Mouse (Mus musculus): ENCODE measurements around the gene Tmtc2. TPM values are rescaled to one million over a fixed set of nuclear protein-coding genes. Genes with fewer than 3 reads are reported as not detected.
A peak's percentile ranks its signal among the peaks of the same experiment; 100 is the strongest.

The Tmtc2 gene
- polyA plus RNA-seq, 1 experiment from 2014 or later = 6.2 TPM

DNA sequence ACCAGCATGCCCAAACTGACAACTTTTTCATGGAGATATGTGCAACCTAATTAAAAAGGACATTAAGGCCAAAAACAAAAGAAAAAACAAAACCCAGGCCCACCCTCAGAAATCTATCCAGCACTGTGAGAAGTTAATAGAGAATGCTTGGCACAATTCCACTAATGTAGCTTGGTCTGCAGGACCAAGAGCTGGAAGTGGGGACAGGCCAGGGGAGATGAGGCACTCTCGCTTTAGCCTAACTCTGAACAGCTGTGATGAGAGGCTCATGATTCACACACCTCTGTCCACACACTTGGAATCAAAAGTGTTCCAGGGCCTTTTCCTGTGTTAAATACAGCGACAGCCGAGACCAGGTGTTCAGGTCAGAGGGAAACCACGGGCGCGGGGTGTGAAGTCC lies 79.0 kb downstream of the Tmtc2 start:
- Histone ChIP-seq H3K36me3 (ENCODE audit: control insufficient read depth, insufficient read depth, low read length) (no peaks in the 10 kb centered on the region), H3K9ac (ENCODE audit: low read length) (no peak overlapping the region), H3K9me3 (ENCODE audit: control insufficient read depth, low read length) (no peaks in the 10 kb centered on the region), H3K4me3 (ENCODE audit: low read depth, low read length) (no peak overlapping the region), H3K4me2 (ENCODE audit: low read depth) (no peak overlapping the region), H3K4me1 (ENCODE audit: control insufficient read depth, insufficient read depth, low read length) (no peaks in the 10 kb centered on the region), H3K27ac (ENCODE audit: low read depth, low read length) (no peak overlapping the region), H3K27me3 (ENCODE audit: control insufficient read depth, insufficient read depth, low read length) (no peaks in the 10 kb centered on the region)
- 82% methylated on average over 6 of the region's 6 CpGs for WGBS
- no peak for ATAC-seq (ENCODE audit: insufficient read depth, low FRiP score, low TSS enrichment)
- no peak for DNase-seq (ENCODE audit: low spot score)

- Histone ChIP-seq H3K4me2 (ENCODE audit: low read depth) (no peak overlapping the region), H3K9ac (ENCODE audit: low read length) (no peak overlapping the region), H3K36me3 (ENCODE audit: control insufficient read depth, insufficient read depth, low read length) (no peaks in the 10 kb centered on the region), H3K4me1 (ENCODE audit: control insufficient read depth, insufficient read depth, low read length) (no peaks in the 10 kb centered on the region), H3K9me3 (ENCODE audit: control insufficient read depth, low read length) (no peaks in the 10 kb centered on the region), H3K4me3 (ENCODE audit: low read depth, low read length) (no peak overlapping the region), H3K27me3 (ENCODE audit: control insufficient read depth, insufficient read depth, low read length) (no peaks in the 10 kb centered on the region), H3K27ac (ENCODE audit: low read depth, low read length) (no peak overlapping the region)
- ATAC-seq (ENCODE audit: insufficient read depth, low FRiP score, low TSS enrichment) (no peak), DNase-seq (ENCODE audit: low spot score) (no peak)
- 39% methylated on average over 4 of the region's 4 CpGs for WGBS
Measured at GRCm38 (mm10) chr10:105492485-105492884, 81.8 kb downstream of the Tmtc2 start.

DNA sequence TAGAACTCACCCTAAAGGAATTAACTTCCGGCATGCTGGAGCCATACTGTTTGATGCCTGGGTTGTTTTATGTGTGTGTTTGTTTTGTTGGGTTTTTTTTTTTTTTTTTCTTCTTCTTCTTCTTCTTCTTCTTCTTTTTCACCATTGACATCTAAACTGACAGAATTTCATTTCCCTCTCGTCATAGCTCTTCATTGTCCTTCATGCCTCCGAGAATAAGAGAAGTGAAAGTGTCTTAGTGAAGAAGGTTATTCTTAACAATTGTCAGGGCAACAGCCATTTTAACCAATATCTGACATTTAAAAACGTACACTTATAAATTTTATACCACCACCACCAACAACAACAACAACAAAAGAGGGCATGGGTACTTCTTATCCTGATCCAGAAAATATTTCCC lies 83.5 kb downstream of the Tmtc2 start:
- Histone ChIP-seq H3K4me1 (ENCODE audit: control insufficient read depth, insufficient read depth, low read length) (no peaks in the 10 kb centered on the region), H3K27ac (ENCODE audit: low read depth, low read length) (no peak overlapping the region), H3K36me3 (ENCODE audit: control insufficient read depth, insufficient read depth, low read length) (no peaks in the 10 kb centered on the region), H3K27me3 (ENCODE audit: control insufficient read depth, insufficient read depth, low read length) (no peaks in the 10 kb centered on the region), H3K9me3 (ENCODE audit: control insufficient read depth, low read length) (no peaks in the 10 kb centered on the region), H3K9ac (ENCODE audit: low read length) (no peak overlapping the region), H3K4me2 (ENCODE audit: low read depth) (no peak overlapping the region), H3K4me3 (ENCODE audit: low read depth, low read length) (no peak overlapping the region)
- DNase-seq (ENCODE audit: low spot score) (no peak), ATAC-seq (ENCODE audit: insufficient read depth, low FRiP score, low TSS enrichment) (no peak)
- 77% methylated on average over 4 of the region's 4 CpGs for WGBS

DNA sequence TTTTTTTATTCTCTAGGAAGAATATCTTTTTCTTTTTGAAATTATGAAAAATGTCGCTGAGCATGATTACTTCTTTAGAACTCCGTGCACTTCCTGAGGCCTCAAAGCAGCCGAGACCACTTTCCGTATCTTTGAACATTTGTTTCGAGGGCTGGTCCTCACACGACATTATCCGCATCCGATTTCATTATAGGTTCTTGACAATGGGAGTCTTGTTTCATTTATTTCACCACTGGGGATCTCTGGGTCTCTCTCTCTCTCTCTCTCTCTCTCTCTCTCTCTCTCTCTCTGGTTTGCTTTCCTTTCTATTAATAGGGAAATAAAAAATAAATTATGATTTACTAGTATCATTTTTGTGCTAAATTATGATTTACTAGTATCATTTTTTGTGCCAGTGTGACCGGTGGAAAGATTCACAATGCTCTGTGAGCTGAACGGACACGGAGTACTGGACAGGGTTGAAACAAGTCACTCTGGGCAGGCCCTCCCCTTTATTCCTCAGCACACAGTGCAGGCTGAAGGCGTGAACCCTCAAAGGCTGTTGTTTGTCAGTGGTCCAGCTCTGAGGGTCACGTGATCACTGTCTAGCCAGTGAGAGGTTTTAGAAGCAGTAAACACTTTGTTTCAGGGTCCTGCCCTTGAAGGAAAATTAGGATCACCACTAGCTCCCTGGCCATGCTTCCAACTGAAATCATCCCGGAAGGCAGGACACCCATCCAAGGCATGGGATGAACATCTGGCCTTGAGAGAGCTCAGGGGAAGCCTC lies 84.1 kb downstream of the Tmtc2 start:
- peak; percentile 50; the same call in 1 of the 2 replicates for ATAC-seq (ENCODE audit: insufficient read depth, low FRiP score, low TSS enrichment)
- Histone ChIP-seq H3K4me2 (ENCODE audit: low read depth) (no peak overlapping the region), H3K9ac (ENCODE audit: low read length) (no peak overlapping the region), H3K4me1 (ENCODE audit: control insufficient read depth, insufficient read depth, low read length) (no peaks in the 10 kb centered on the region), H3K36me3 (ENCODE audit: control insufficient read depth, insufficient read depth, low read length) (no peaks in the 10 kb centered on the region), H3K9me3 (ENCODE audit: control insufficient read depth, low read length) (no peaks in the 10 kb centered on the region), H3K4me3 (ENCODE audit: low read depth, low read length) (no peak overlapping the region), H3K27me3 (ENCODE audit: control insufficient read depth, insufficient read depth, low read length) (no peaks in the 10 kb centered on the region), H3K27ac (ENCODE audit: low read depth, low read length) (no peak overlapping the region)
- WGBS = 57% methylated on average over 14 of the region's 14 CpGs
- no peak for DNase-seq (ENCODE audit: low spot score)

DNA sequence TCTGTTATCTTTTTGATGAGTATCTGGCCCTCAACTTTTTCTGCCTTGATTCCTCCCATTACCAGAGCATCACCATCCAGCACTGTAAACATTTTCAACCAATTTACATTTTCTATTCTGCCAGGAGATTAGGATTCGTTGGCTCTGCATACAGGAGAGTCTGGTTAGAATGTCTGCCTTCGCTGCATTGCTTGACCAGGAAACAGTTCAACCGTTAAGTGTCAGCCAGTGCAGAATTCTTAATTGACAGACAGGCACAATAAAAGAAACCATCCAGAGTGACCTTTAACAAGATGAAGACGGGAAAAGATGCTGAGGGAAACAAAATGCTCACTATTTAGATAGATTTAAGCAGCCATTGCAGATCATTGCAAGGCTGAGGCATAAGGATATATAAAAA lies 87.3 kb downstream of the Tmtc2 start:
- Histone ChIP-seq H3K27me3 (ENCODE audit: control insufficient read depth, insufficient read depth, low read length) (no peaks in the 10 kb centered on the region), H3K4me2 (ENCODE audit: low read depth) (no peak overlapping the region), H3K36me3 (ENCODE audit: control insufficient read depth, insufficient read depth, low read length) (no peaks in the 10 kb centered on the region), H3K9ac (ENCODE audit: low read length) (no peak overlapping the region), H3K4me3 (ENCODE audit: low read depth, low read length) (no peak overlapping the region), H3K9me3 (ENCODE audit: control insufficient read depth, low read length) (no peaks in the 10 kb centered on the region), H3K27ac (ENCODE audit: low read depth, low read length) (no peak overlapping the region), H3K4me1 (ENCODE audit: control insufficient read depth, insufficient read depth, low read length) (peaks cover 5% of the 10 kb centered on the region; the same call in 1 of the 2 replicates)
- ATAC-seq (ENCODE audit: insufficient read depth, low FRiP score, low TSS enrichment) = no peak
- DNase-seq (ENCODE audit: low spot score) = no peak
- WGBS = 45% methylated on average over 4 of the region's 4 CpGs

DNA sequence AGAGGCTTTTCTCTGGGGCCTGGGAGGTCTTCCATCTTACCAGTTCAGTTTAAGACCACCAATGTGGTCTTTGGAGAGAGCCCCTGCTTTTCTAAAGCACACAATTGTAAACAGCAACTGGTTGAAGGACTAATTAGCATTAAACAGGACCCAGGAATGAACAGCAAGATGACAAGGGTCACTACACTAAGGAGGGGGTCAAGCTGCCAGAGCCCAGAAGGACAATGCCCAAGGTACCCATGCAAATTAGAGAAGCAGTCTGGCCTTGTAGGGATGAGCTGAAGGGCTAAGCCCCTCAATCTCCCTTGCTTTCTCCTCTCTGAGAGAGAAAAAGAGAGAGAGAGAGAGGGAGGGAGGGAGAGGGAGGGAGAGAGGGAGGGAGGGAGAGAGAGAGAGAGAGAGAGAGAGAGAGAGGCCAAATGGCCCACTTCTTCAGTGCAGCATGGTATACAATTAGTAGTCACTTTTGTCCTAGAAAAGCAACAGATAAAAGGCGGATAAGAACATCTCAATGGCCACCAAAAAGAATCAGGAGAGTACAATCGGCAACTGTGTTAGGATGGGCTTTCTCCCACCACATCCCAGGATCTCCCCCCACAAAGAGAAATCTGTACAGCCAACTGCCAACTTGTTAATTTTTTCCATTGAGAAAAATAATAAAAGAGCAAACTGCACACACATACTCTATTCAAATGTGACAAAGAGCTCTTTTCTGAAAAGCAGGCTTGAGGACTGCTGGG lies 89.7 kb downstream of the Tmtc2 start:
- DNase-seq (ENCODE audit: low spot score) (no peak), ATAC-seq (ENCODE audit: insufficient read depth, low FRiP score, low TSS enrichment) (peak; percentile 77)
- Histone ChIP-seq H3K4me2 (ENCODE audit: low read depth) (no peak overlapping the region), H3K9ac (ENCODE audit: low read length) (no peak overlapping the region), H3K27me3 (ENCODE audit: control insufficient read depth, insufficient read depth, low read length) (no peaks in the 10 kb centered on the region), H3K36me3 (ENCODE audit: control insufficient read depth, insufficient read depth, low read length) (no peaks in the 10 kb centered on the region), H3K9me3 (ENCODE audit: control insufficient read depth, low read length) (no peaks in the 10 kb centered on the region), H3K4me1 (ENCODE audit: control insufficient read depth, insufficient read depth, low read length) (peaks cover 5% of the 10 kb centered on the region; the same call in 1 of the 2 replicates), H3K27ac (ENCODE audit: low read depth, low read length) (no peak overlapping the region), H3K4me3 (ENCODE audit: low read depth, low read length) (no peak overlapping the region)
- 36% methylated on average over 2 of the region's 2 CpGs for WGBS

DNA sequence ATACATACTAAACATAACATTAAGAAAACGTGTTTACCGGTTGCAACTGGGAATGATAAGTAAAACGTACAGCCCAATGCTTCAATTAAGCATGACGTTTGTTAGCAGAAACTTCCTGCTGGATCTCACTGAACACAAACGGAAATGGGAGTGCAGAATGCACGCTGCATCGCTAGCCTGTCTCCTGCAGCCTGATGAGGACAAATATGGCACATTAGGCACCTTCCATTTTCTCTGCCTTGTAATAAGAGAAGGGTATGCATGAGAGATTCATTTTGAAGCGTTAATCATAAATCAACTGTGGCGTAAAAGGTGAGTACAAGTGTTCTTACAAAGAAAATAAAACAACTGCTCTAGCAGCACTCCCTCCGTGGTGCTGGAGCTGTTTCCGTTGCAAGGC lies 94.5 kb downstream of the Tmtc2 start:
- Histone ChIP-seq H3K36me3 (ENCODE audit: control insufficient read depth, insufficient read depth, low read length) (no peaks in the 10 kb centered on the region), H3K9ac (ENCODE audit: low read length) (no peak overlapping the region), H3K4me2 (ENCODE audit: low read depth) (no peak overlapping the region), H3K9me3 (ENCODE audit: control insufficient read depth, low read length) (no peaks in the 10 kb centered on the region), H3K27ac (ENCODE audit: low read depth, low read length) (no peak overlapping the region), H3K27me3 (ENCODE audit: control insufficient read depth, insufficient read depth, low read length) (no peaks in the 10 kb centered on the region), H3K4me1 (ENCODE audit: control insufficient read depth, insufficient read depth, low read length) (peaks cover 5% of the 10 kb centered on the region; the same call in 1 of the 2 replicates), H3K4me3 (ENCODE audit: low read depth, low read length) (no peak overlapping the region)
- DNase-seq (ENCODE audit: low spot score) = no peak
- WGBS = 65% methylated on average over 11 of the region's 11 CpGs
- no peak for ATAC-seq (ENCODE audit: insufficient read depth, low FRiP score, low TSS enrichment)

- Histone ChIP-seq H3K4me1 (ENCODE audit: control insufficient read depth, insufficient read depth, low read length) (no peaks in the 10 kb centered on the region), H3K27ac (ENCODE audit: low read depth, low read length) (no peak overlapping the region), H3K9ac (ENCODE audit: low read length) (no peak overlapping the region), H3K9me3 (ENCODE audit: control insufficient read depth, low read length) (no peaks in the 10 kb centered on the region), H3K27me3 (ENCODE audit: control insufficient read depth, insufficient read depth, low read length) (no peaks in the 10 kb centered on the region), H3K4me3 (ENCODE audit: low read depth, low read length) (no peak overlapping the region), H3K4me2 (ENCODE audit: low read depth) (no peak overlapping the region), H3K36me3 (ENCODE audit: control insufficient read depth, insufficient read depth, low read length) (no peaks in the 10 kb centered on the region)
- WGBS = 91% methylated on average over 18 of the region's 18 CpGs
- DNase-seq (ENCODE audit: low spot score) = no peak
- no peak for ATAC-seq (ENCODE audit: insufficient read depth, low FRiP score, low TSS enrichment)
Measured at GRCm38 (mm10) chr10:105477623-105478238, 96.5 kb downstream of the Tmtc2 start.
